Mouse (Mus musculus): ENCODE results near the gene Vim. TPM values are rescaled to one million over a fixed set of nuclear protein-coding genes. Genes with fewer than 3 reads are reported as not detected.
A peak's percentile ranks its signal among the peaks of the same experiment; 100 is the strongest.

Vim gene
- polyA plus RNA-seq (2014; fragmentation: Nextera tagmentation; extraction: Ambion mirVana): 448 TPM in 2 replicates

DNA sequence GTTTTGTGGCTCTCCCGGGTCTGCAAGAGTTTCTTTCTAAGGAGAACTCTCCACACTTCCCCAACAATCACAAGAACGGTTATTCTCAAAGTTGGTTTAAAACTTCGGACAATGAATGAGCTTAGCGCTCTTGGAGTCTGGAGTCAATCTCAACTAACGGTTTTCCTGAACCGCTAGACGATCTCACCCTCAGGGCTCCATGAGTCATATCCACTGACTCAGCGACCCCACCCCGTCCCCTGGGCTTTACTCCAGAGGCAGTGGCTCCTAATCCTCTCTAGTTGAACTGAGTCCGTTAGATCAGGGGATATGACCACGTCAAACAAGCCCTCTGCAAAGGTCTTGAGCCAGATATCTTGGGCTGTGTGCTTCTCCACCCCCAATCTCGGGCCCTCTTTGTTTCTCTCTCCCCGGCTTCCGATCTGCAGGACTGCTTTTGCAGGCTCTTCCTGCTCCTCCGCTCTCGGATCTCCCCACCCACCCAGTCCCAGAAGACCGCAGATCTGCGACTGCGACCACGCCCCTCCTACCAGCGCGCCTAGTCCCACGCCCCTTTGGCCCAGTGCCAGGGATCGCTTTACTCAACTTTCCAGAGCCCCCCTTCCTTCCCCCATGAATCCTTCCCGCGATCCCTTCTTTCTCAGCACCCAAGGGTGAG is at the start of gene Vim:
TSS of gene Vim (plus strand) at position 520 of the 658 bp plus-strand sequence.
- Histone ChIP-seq H3K4me1 (replicated peaks; ENCODE audit: control insufficient read depth, insufficient read depth, low read length) (peaks cover 18% of the 10 kb centered on the region; the same call in 1 of the 2 replicates), H3K27me3 (ENCODE audit: control insufficient read depth, insufficient read depth, low read length) (no peaks in the 10 kb centered on the region), H3K27ac (peak within 1 kb of the TSS; percentile 91), H3K9ac (peak within 1 kb of the TSS; percentile 80), H3K4me3 (replicated peaks; ENCODE audit: low read length) (peak within 1 kb of the TSS; percentile 74), H3K36me3 (replicated peaks; ENCODE audit: control insufficient read depth, insufficient read depth) (peaks cover 14% of the 10 kb centered on the region), H3K4me2 (replicated peaks) (peak within 1 kb of the TSS; percentile 85), H3K9me3 (ENCODE audit: control insufficient read depth, low read length) (no peaks in the 10 kb centered on the region)
- DNase-seq (ENCODE audit: low spot score) (peak; percentile 87), ATAC-seq (ENCODE audit: low FRiP score) (peak; percentile 90)
- WGBS: under 1% methylated on average over 26 of the region's 26 CpGs

- 0 out of 2 replicates have a peak, but pooled peaks cover 4% of the 10 kb centered on the region for H3K4me1 ChIP-seq (replicated peaks; ENCODE audit: control insufficient read depth, insufficient read depth, low read length)
- no peak overlapping the region for H3K4me2 ChIP-seq (replicated peaks)
- 96% methylated on average over 2 of the region's 2 CpGs for WGBS
- H3K4me3 ChIP-seq (replicated peaks; ENCODE audit: low read length): no peak overlapping the region
- H3K36me3 ChIP-seq (replicated peaks; ENCODE audit: control insufficient read depth, insufficient read depth): no peaks in the 10 kb centered on the region
- ATAC-seq (ENCODE audit: low FRiP score) (no peak), DNase-seq (ENCODE audit: low spot score) (no peak)
- H3K9me3 ChIP-seq (ENCODE audit: control insufficient read depth, low read length): no peaks in the 10 kb centered on the region
- peaks cover 7% of the 10 kb centered on the region for H3K27me3 ChIP-seq (ENCODE audit: control insufficient read depth, insufficient read depth, low read length)
- no peak overlapping the region for H3K9ac ChIP-seq
- H3K27ac ChIP-seq: no peak overlapping the region
Measured at GRCm38 (mm10) chr2:13526205-13526604, 47.5 kb upstream of the Vim start.

DNA sequence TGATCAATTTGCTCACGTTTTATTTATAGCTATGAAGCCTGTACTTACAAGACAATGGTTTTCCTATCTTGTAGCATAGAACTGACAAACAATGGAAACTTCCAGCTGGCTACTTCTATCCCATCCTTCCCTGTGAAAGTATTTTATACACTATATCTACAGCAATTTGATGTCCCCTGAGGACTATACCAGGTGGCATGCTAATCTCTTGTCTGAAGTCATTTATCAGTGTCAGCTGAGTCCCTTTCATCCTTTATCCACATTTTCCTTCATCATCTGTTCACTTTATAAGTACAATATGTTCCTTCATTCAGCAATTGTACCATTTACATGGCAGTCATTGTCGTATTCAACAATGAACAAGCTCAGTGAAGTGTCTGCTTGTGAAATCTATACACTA is 46.6 kb upstream of the Vim start:
- no peak for DNase-seq (ENCODE audit: low spot score)
- no peak overlapping the region for H3K9ac ChIP-seq
- no peaks in the 10 kb centered on the region for H3K36me3 ChIP-seq (replicated peaks; ENCODE audit: control insufficient read depth, insufficient read depth)
- no peak overlapping the region for H3K4me3 ChIP-seq (replicated peaks; ENCODE audit: low read length)
- ATAC-seq (ENCODE audit: low FRiP score): no peak
- H3K4me2 ChIP-seq (replicated peaks): no peak overlapping the region
- H3K4me1 ChIP-seq (replicated peaks; ENCODE audit: control insufficient read depth, insufficient read depth, low read length): 0 out of 2 replicates have a peak, but pooled peaks cover 4% of the 10 kb centered on the region
- H3K9me3 ChIP-seq (ENCODE audit: control insufficient read depth, low read length): no peaks in the 10 kb centered on the region
- WGBS: 33% methylated on average over 2 of the region's 2 CpGs
- H3K27ac ChIP-seq: 0 out of 2 replicates have a peak overlapping the region, but pooled peaks have one; percentile 32
- H3K27me3 ChIP-seq (ENCODE audit: control insufficient read depth, insufficient read depth, low read length): peaks cover 7% of the 10 kb centered on the region

GRCm38 (mm10) chr2:13527531-13527930 is 46.2 kb upstream of the Vim start:
- 0 out of 2 replicates have a peak overlapping the region, but pooled peaks have one; percentile 32 for H3K27ac ChIP-seq
- 0 out of 2 replicates have a peak, but pooled peaks cover 4% of the 10 kb centered on the region for H3K4me1 ChIP-seq (replicated peaks; ENCODE audit: control insufficient read depth, insufficient read depth, low read length)
- DNase-seq (ENCODE audit: low spot score) (no peak), ATAC-seq (ENCODE audit: low FRiP score) (no peak)
- peaks cover 7% of the 10 kb centered on the region for H3K27me3 ChIP-seq (ENCODE audit: control insufficient read depth, insufficient read depth, low read length)
- H3K4me2 ChIP-seq (replicated peaks): no peak overlapping the region
- WGBS: 61% methylated on average over 4 of the region's 4 CpGs
- H3K36me3 ChIP-seq (replicated peaks; ENCODE audit: control insufficient read depth, insufficient read depth): no peaks in the 10 kb centered on the region
- no peak overlapping the region for H3K4me3 ChIP-seq (replicated peaks; ENCODE audit: low read length)
- H3K9ac ChIP-seq: no peak overlapping the region
- H3K9me3 ChIP-seq (ENCODE audit: control insufficient read depth, low read length): no peaks in the 10 kb centered on the region

DNA sequence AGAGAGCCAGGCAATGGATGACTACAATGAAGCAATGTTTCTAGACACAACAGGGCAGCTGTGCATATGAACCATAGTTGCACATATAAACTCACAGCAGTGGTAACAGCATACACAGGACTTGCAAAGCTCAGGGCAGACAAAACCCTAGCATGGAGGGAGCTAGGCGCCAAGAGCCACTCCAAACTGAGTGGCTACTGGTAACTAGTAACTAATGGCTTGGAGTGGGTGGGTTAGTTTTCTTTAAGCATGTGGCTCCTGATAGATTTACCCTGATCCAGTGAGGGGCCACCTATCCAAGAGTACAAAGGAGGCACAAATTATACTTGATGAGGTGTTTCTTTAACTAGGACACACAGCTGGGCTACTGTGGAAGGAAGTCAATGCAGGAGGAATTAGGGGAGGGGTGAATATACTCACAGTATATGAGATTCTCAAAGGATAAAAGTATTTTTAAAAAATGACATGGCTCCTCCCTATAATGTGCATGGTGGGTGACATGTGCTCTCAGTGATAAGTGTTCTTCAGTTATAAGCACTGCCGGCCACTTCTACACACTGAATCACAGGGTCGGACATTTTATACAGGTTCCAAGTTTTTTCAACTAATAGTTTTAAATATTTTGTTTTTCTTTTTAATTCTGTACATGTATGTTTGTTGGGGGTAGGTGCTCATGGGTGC is 44.3 kb upstream of the Vim start:
- 0 out of 2 replicates have a peak, but pooled peaks cover 4% of the 10 kb centered on the region for H3K4me1 ChIP-seq (replicated peaks; ENCODE audit: control insufficient read depth, insufficient read depth, low read length)
- H3K27ac ChIP-seq: no peak overlapping the region
- H3K27me3 ChIP-seq (ENCODE audit: control insufficient read depth, insufficient read depth, low read length): peaks cover 7% of the 10 kb centered on the region
- H3K4me3 ChIP-seq (replicated peaks; ENCODE audit: low read length): no peak overlapping the region
- over 99% methylated on average over 3 of the region's 3 CpGs for WGBS
- H3K9me3 ChIP-seq (ENCODE audit: control insufficient read depth, low read length): no peaks in the 10 kb centered on the region
- DNase-seq (ENCODE audit: low spot score): no peak
- H3K4me2 ChIP-seq (replicated peaks): no peak overlapping the region
- no peak for ATAC-seq (ENCODE audit: low FRiP score)
- H3K36me3 ChIP-seq (replicated peaks; ENCODE audit: control insufficient read depth, insufficient read depth): no peaks in the 10 kb centered on the region
- H3K9ac ChIP-seq: no peak overlapping the region

DNA sequence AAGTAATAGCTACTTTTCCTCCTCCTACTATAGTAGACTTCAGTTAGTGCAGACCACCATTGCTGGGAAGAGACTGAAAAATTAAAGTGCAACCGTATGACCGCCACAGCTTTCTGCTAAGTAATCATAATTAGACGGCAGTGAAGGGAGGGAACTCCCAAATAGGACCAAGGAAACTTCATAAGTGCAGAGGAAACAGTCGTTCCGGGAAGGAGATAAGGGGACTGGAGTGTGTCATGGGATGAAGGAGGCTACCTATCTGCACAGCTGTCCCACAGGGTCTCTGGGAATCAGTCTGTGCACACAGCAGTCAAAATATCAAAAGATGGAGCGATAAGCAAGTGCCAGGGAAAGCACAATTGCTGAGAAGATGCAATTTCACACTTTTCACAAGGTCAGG is 43.1 kb upstream of the Vim start:
- Histone ChIP-seq H3K27ac (no peak overlapping the region), H3K27me3 (ENCODE audit: control insufficient read depth, insufficient read depth, low read length) (peaks cover 7% of the 10 kb centered on the region), H3K4me1 (replicated peaks; ENCODE audit: control insufficient read depth, insufficient read depth, low read length) (peaks cover 4% of the 10 kb centered on the region; the same call in 1 of the 2 replicates), H3K9me3 (ENCODE audit: control insufficient read depth, low read length) (no peaks in the 10 kb centered on the region), H3K4me3 (replicated peaks; ENCODE audit: low read length) (no peak overlapping the region), H3K9ac (no peak overlapping the region), H3K36me3 (replicated peaks; ENCODE audit: control insufficient read depth, insufficient read depth) (no peaks in the 10 kb centered on the region), H3K4me2 (replicated peaks) (no peak overlapping the region)
- 88% methylated on average over 6 of the region's 6 CpGs for WGBS
- DNase-seq (ENCODE audit: low spot score): no peak
- ATAC-seq (ENCODE audit: low FRiP score): no peak

DNA sequence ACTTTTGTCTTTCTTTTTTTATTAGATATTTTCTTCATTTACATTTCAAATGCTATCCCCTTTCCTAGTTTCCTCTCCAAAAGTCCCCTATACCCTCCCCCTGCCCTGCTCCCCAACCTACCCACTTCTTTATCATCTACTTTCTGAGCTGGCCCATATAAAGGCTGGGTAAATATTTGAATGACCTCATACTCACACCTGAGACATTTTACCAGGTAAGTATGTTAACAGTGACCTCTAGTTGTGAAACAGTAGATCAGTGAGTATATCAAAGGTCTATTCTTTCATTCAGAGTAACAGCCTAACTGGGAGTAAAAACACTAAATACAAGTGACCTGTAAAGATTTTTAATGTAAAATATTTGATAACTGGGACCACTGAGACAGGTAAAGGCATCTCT is 37.0 kb upstream of the Vim start:
- no peak overlapping the region for H3K4me2 ChIP-seq (replicated peaks)
- ATAC-seq (ENCODE audit: low FRiP score) (no peak), DNase-seq (ENCODE audit: low spot score) (no peak)
- H3K27me3 ChIP-seq (ENCODE audit: control insufficient read depth, insufficient read depth, low read length): no peaks in the 10 kb centered on the region
- H3K4me3 ChIP-seq (replicated peaks; ENCODE audit: low read length): no peak overlapping the region
- H3K4me1 ChIP-seq (replicated peaks; ENCODE audit: control insufficient read depth, insufficient read depth, low read length): peaks cover 4% of the 10 kb centered on the region; the same call in 1 of the 2 replicates
- H3K27ac ChIP-seq: no peak overlapping the region
- H3K9ac ChIP-seq: no peak overlapping the region
- no peaks in the 10 kb centered on the region for H3K36me3 ChIP-seq (replicated peaks; ENCODE audit: control insufficient read depth, insufficient read depth)
- no peaks in the 10 kb centered on the region for H3K9me3 ChIP-seq (ENCODE audit: control insufficient read depth, low read length)

DNA sequence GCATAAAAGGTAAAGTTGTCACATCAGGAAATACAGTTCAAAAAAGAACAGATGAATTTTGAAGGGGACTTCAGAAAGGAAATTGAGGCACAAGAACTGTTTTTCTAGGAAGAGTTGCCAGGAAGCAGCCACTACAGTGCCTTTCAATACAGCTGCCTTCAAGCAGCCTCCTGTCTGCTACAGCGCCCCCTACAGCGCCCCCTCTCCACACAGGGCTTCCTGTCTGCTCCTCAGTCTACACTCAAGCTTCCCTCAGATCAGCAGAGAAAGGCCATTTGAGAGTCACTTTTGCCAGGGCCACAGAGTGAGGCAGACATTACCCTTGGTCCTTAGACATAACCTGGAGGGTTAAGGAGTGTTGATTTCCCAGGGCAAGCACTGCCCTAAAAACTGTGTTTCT is 36.0 kb upstream of the Vim start:
- H3K27me3 ChIP-seq (ENCODE audit: control insufficient read depth, insufficient read depth, low read length): no peaks in the 10 kb centered on the region
- H3K9me3 ChIP-seq (ENCODE audit: control insufficient read depth, low read length): no peaks in the 10 kb centered on the region
- DNase-seq (ENCODE audit: low spot score) (no peak), ATAC-seq (ENCODE audit: low FRiP score) (no peak)
- no peak overlapping the region for H3K27ac ChIP-seq
- peaks cover 4% of the 10 kb centered on the region; the same call in 1 of the 2 replicates for H3K4me1 ChIP-seq (replicated peaks; ENCODE audit: control insufficient read depth, insufficient read depth, low read length)
- H3K9ac ChIP-seq: no peak overlapping the region
- H3K4me3 ChIP-seq (replicated peaks; ENCODE audit: low read length): no peak overlapping the region
- H3K4me2 ChIP-seq (replicated peaks): no peak overlapping the region
- WGBS: 21% methylated on average over 2 of the region's 2 CpGs
- H3K36me3 ChIP-seq (replicated peaks; ENCODE audit: control insufficient read depth, insufficient read depth): no peaks in the 10 kb centered on the region

GRCm38 (mm10) chr2:13538258-13538657 is 35.5 kb upstream of the Vim start:
- no peak for ATAC-seq (ENCODE audit: low FRiP score)

More at GRCm38 (mm10) chr2:13538258-13538657, 35.5 kb upstream of the Vim start:
- Histone ChIP-seq H3K4me3 (replicated peaks; ENCODE audit: low read length) (no peak overlapping the region), H3K4me2 (replicated peaks) (no peak overlapping the region), H3K4me1 (replicated peaks; ENCODE audit: control insufficient read depth, insufficient read depth, low read length) (peaks cover 4% of the 10 kb centered on the region; the same call in 1 of the 2 replicates), H3K27me3 (ENCODE audit: control insufficient read depth, insufficient read depth, low read length) (no peaks in the 10 kb centered on the region), H3K9ac (no peak overlapping the region), H3K9me3 (ENCODE audit: control insufficient read depth, low read length) (no peaks in the 10 kb centered on the region), H3K36me3 (replicated peaks; ENCODE audit: control insufficient read depth, insufficient read depth) (no peaks in the 10 kb centered on the region), H3K27ac (no peak overlapping the region)
- 57% methylated on average over 2 of the region's 2 CpGs for WGBS
- DNase-seq (ENCODE audit: low spot score): no peak
